Mouse (Mus musculus) neural tube, embryonic 12.5 days (tissue): ENCODE measurements around the gene Kptn. TPM values are rescaled to one million over a fixed set of nuclear protein-coding genes. Genes with fewer than 3 reads are reported as not detected.

Source experiments
- ATAC-seq: fragments of 200-750 bp; cut with Nextera tagmentation; 2 replicates; pipeline ENCODE4 v1.8.0; 2017; ENCODE audit warnings: low read depth, mild to moderate bottlenecking, moderate TSS enrichment, moderate library complexity; ENCODE audit not compliant: low FRiP score
- H3K27ac ChIP-seq: fragments of 300-500 bp; sonication (generic); 2 replicates; pipeline ENCODE4 v1.5.1; 2016
- H3K27me3 ChIP-seq: fragments of 300-500 bp; sonication (generic); replicated peaks from 2 replicates; pipeline ENCODE4 v1.6.1; 2016; ENCODE audit warnings: mild to moderate bottlenecking
- H3K36me3 ChIP-seq: fragments of 300-500 bp; sonication (generic); 2 replicates; pipeline ENCODE4 v1.6.1; 2016; ENCODE audit warnings: mild to moderate bottlenecking
- H3K4me1 ChIP-seq: fragments of 300-500 bp; sonication (generic); 2 replicates; pipeline ENCODE4 v1.6.1; 2016
- H3K4me2 ChIP-seq: fragments of 300-500 bp; sonication (generic); replicated peaks from 2 replicates; pipeline ENCODE4 v1.6.1; 2016; ENCODE audit warnings: mild to moderate bottlenecking
- H3K4me3 ChIP-seq: fragments of 300-500 bp; sonication (generic); 2 replicates; pipeline ENCODE4 v1.5.1; 2016
- H3K9ac ChIP-seq: fragments of 300-500 bp; sonication (generic); 2 replicates; pipeline ENCODE4 v1.6.1; 2016; ENCODE audit warnings: mild to moderate bottlenecking
- H3K9me3 ChIP-seq: fragments of 300-500 bp; sonication (generic); 2 replicates; pipeline ENCODE4 v1.6.1; 2016; ENCODE audit warnings: mild to moderate bottlenecking
- WGBS: fragments of 180-500 bp; shearing (Covaris S2); methylation state at CpG from one replicate; pipeline ENCODE4 v1.1.7; 2016; 5-methylcytosine and 5-hydroxymethylcytosine counted together
- polyA plus RNA-seq: library from polyadenylated mRNA; unstranded; fragments of >200 nt; fragmentation: Nextera tagmentation; extraction: Ambion mirVana; gene quantifications from 2 replicates; pipeline ENCODE4 v1.2.1, GENCODE M21; 2016

The Kptn gene
- polyA plus RNA-seq, 1 experiment from 2014 or later = 32.9 TPM

GRCm38 (mm10) chr7:16173146-16173545 is 53.5 kb downstream of the Kptn start:
- Histone ChIP-seq H3K4me2 (peak overlapping the region; percentile 77), H3K27me3 (no peaks in the 10 kb centered on the region), H3K4me3 (no peak overlapping the region), H3K36me3 (peaks cover 10% of the 10 kb centered on the region), H3K9ac (peak overlapping the region; percentile 85; the same call in 1 of the 2 replicates), H3K27ac (peak overlapping the region; percentile 92), H3K4me1 (peaks cover 53% of the 10 kb centered on the region), H3K9me3 (no peaks in the 10 kb centered on the region)
- WGBS = 0% methylated on average over 5 of the region's 5 CpGs
- peak; percentile 1 for ATAC-seq

GRCm38 (mm10) chr7:16174597-16175541 is 55.2 kb downstream of the Kptn start, which contains the start of gene Meis3:
Meis3 (plus strand) TSS chr7:16175090.
- ATAC-seq = peak; percentile 77
- H3K27me3 ChIP-seq = no peaks in the 10 kb centered on the region
- H3K4me3 ChIP-seq = peak within 1 kb of the TSS; percentile 72
- WGBS = under 1% methylated on average over 42 of the region's 42 CpGs
- peak within 1 kb of the TSS; percentile 92 for H3K27ac ChIP-seq
- H3K4me1 ChIP-seq = peaks cover 53% of the 10 kb centered on the region
- no peaks in the 10 kb centered on the region for H3K9me3 ChIP-seq
- H3K36me3 ChIP-seq = peaks cover 28% of the 10 kb centered on the region
- peak within 1 kb of the TSS; percentile 85 for H3K9ac ChIP-seq
- H3K4me2 ChIP-seq = peak within 1 kb of the TSS; percentile 77

GRCm38 (mm10) chr7:16175542-16175931 is 55.8 kb downstream of the Kptn start:
- peak overlapping the region; percentile 72 for H3K4me3 ChIP-seq
- no peaks in the 10 kb centered on the region for H3K9me3 ChIP-seq
- no peaks in the 10 kb centered on the region for H3K27me3 ChIP-seq
- peak; percentile 12; the same call in 1 of the 2 replicates for ATAC-seq
- peak overlapping the region; percentile 85 for H3K9ac ChIP-seq
- peaks cover 34% of the 10 kb centered on the region for H3K36me3 ChIP-seq
- peaks cover 53% of the 10 kb centered on the region for H3K4me1 ChIP-seq
- WGBS = under 1% methylated on average over 10 of the region's 10 CpGs
- H3K4me2 ChIP-seq = peak overlapping the region; percentile 77
- H3K27ac ChIP-seq = peak overlapping the region; percentile 92

Other genes starting within 250 kb of the Kptn start
- not detected in 2 replicates for gene Crx, start 239.9 kb upstream of the Kptn start, polyA plus RNA-seq
- gene Crxos, start 237.3 kb upstream of the Kptn start, polyA plus RNA-seq = not detected in 2 replicates
- gene Selenow, start 197.5 kb upstream of the Kptn start, polyA plus RNA-seq = 1,130 and 1,196 TPM in 2 replicates
- gene Nop53, start 173.8 kb upstream of the Kptn start, polyA plus RNA-seq = 157 and 169 TPM in 2 replicates
- gene Ehd2, start 152.3 kb upstream of the Kptn start, polyA plus RNA-seq = 9.2 and 12.1 TPM in 2 replicates
- 10.1 and 10.7 TPM in 2 replicates for gene Bicra, start 72.0 kb upstream of the Kptn start, polyA plus RNA-seq
- gene Zfp541, start 58.1 kb upstream of the Kptn start, polyA plus RNA-seq = 0.05 TPM in 1 of 2 replicates, not detected in the other
- 186 and 216 TPM in 2 replicates for gene Napa, start 21.4 kb upstream of the Kptn start, polyA plus RNA-seq
- 1.2 and 1.8 TPM in 2 replicates for gene Slc8a2, start 9.9 kb downstream of the Kptn start, polyA plus RNA-seq
- gene Meis3, start 55.2 kb downstream of the Kptn start, polyA plus RNA-seq = 194 and 205 TPM in 2 replicates
- gene Dhx34, start 102.1 kb downstream of the Kptn start, polyA plus RNA-seq = 14.9 and 16.5 TPM in 2 replicates
- gene C5ar2, start 124.3 kb downstream of the Kptn start, polyA plus RNA-seq = 0.09 and 0.10 TPM in 2 replicates
- 0.87 and 1.2 TPM in 2 replicates for gene C5ar1, start 139.6 kb downstream of the Kptn start, polyA plus RNA-seq
- 27.0 and 28.5 TPM in 2 replicates for gene Inafm1, start 153.7 kb downstream of the Kptn start, polyA plus RNA-seq
- 47.7 and 49.5 TPM in 2 replicates for gene Ccdc9, start 166.9 kb downstream of the Kptn start, polyA plus RNA-seq
- 22.7 and 25.0 TPM in 2 replicates for gene Bbc3, start 188.5 kb downstream of the Kptn start, polyA plus RNA-seq